Mouse (Mus musculus) neural tube, embryonic 10.5 days (tissue): Measurements from ENCODE around the gene Patz1.

Source experiments
- DNase-seq: peaks from one replicate; pipeline ENCODE4 v3.0.0-alpha.2; 2017; ENCODE audit warnings: low spot score; ENCODE audit errors: extremely low spot score

Gene Patz1

GRCm38 (mm10) chr11:3329891-3330451 is 41.3 kb downstream of the Patz1 start, which contains the start of gene Pik3ip1:
TSS of gene Pik3ip1 (plus strand) at chr11:3330401.
- DNase-seq, result no peak

- DNase-seq, result peak; percentile 63
Observed at GRCm38 (mm10) chr11:3330566-3330965, 41.9 kb downstream of the Patz1 start.

DNA sequence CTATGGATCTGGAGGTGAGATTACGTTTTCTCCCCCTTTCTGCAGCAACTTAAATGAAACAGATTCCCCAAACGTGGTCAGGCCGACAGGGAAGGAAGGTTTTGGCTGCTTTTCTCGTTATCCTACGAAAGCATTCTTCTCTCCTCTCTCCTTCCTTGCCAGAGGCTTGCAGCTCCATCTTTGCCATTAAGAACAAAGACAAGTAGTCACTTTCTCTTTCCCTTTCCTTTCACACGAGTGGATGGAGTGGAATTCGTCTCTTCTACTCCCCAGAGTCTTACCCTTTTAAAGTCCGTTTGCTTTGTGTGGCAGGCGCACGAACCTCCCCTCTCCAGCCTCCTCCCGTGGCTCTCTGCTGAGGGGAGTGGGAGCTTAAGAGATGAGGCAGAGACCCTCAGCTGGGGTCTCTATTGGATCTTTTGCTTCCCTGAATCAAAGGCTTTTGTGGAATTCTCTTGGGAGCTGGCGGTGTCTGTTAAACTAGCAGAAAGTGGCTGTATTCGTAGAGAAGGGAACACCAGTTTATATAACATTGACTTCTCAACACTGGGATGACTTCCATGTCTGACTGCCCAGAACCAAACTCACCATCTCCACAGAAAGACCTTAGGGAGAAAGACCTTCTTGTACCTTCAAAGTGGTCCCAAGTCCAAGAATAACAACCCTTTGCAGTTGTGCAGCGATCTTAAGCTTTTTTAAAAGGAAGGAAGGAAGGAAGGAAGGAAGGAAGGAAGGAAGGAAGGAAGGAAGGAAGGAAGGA is 42.5 kb downstream of the Patz1 start:
- peak; percentile 47 for DNase-seq

GRCm38 (mm10) chr11:3331756-3332642 is 43.3 kb downstream of the Patz1 start:
- peak; percentile 90 for DNase-seq

DNA sequence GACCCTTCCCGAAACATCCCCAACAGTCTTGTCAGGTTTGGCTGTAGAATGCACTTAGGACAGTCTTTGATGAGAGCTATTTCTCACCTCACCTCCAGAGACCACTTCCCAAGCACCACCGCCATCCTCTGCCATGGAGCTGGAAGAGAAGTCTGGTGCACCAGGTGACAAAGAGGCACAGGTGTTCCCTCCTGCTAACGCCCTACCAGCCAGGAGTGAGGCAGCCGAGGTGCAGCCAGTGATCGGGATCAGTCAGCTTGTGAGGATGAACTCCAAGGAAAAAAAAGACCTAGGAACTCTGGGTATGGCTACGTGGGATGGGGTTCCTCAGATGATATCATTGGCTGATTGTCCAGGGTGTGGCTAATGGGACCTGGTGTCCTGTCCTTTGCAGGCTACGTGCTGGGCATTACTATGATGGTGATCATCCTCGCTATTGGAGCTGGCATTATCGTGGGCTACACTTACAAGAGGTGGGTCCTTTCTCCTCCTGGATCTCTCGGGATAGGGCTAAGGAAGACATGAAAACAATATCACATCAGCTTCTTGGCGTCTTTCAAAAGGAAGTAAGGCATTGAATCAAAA is 44.5 kb downstream of the Patz1 start:
- DNase-seq, result no peak

DNA sequence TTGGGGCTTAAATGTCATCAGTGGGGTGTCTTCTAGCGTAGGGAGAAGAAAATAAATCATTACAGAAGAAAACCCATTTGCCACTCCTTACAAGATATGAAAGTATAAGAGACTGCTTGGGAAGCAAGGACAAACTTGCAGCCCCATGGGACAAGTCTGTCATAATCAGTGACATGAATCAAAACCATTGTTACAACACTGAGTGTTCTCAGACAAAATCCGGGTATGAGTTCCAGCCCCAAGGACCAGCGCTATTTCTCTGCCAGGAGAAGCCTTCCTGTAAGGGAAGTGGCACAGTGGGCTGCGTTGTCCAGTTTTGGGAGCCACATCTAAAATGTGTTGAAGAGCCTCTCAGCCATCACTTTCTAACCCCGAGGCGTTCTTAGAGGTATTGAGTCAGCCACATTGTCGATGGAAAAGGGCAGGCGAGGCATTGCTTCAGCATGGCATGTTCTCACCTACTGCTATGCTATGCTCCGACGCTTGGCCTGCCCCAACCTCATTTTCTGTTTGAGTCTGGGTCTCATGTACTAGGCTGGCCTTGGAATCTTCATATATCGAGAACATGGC is 45.6 kb downstream of the Patz1 start:
- DNase-seq, result no peak

GRCm38 (mm10) chr11:3334711-3335316 is 46.1 kb downstream of the Patz1 start:
- DNase-seq, result no peak

DNA sequence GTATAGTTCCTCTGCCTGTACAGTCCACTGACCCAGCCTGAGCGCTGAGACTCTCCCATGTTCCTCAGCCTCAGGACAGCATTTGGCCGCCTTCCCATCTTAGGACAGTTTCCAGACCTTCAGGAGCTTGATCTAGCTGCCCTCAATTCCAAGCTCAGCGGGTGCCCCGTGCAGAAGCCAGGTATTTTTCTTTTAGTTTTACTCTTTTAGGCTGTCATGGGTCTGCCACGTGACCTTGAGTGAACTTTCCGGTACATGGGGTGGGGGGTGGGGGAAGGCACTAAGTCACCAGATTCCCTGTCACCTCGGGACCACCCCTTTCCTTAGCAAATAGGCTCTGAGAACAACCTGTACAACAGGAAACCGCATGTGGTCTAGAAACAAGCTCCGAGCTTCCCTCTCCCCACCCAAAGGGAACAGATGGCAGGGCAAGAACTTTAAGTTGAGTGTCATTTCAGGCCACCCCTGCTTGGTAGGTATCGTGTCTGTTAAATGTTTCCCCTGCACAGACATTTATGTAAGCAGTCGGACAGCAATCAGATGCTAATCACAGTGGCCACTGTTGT is 47.1 kb downstream of the Patz1 start:
- DNase-seq, result no peak

DNA sequence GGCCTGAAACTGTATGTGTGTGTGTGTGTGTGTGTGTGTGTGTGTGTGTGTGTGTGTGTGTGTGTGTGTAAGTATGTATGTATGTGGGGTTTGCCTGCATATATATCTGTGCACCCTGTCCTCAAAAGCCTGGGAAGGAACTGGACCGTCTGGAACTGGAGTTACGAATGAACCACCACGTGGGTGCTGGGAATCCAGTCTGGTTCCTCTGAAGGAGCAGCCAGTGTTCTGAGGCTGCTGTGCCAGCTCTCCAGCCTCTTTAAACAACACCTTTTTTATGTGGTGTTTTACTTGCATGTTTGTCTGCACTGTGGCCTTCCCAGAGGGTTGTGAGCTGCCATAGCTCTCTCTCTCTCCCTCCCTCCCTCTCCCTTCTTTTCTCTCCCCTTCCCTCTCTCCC is 47.9 kb downstream of the Patz1 start:
- DNase-seq, result no peak

DNA sequence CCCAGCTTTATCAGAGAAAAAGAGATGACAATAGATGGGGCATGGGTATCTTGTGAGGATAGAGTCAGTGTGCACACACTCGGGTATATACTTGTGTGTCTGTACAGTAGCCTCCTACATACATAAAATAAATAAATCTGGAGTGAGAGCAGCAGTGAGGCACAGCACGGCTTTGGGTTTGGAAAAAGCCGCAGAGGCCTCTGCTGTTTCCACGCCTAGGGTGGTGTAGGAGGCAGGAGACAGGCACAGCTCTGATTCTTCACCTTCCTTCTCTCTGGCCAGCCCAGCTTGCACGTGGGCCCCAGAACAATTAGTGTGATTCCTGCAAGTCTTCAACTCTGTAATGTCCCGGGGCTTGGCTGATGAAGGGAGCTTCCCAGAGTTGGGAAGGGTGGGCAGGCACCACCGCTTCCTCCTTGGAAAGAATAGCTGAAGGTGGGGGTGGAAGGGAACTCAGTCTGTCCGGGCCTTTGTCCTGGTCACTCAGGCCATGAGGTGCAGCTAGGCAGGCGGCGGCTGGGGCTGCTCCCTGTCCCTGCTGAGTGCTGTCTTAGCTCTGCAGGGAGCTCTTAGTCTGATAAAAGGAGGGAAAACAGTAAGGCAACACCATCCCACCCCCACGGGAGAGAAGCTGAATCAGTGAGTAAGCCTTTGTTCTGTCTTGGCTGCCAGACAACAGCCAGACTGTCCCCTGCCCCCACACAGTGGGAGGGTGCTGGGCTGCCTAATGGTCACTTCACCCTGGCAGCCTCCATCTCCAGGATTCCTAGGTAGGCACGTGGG is 48.7 kb downstream of the Patz1 start:
- DNase-seq, result peak; percentile 58

DNA sequence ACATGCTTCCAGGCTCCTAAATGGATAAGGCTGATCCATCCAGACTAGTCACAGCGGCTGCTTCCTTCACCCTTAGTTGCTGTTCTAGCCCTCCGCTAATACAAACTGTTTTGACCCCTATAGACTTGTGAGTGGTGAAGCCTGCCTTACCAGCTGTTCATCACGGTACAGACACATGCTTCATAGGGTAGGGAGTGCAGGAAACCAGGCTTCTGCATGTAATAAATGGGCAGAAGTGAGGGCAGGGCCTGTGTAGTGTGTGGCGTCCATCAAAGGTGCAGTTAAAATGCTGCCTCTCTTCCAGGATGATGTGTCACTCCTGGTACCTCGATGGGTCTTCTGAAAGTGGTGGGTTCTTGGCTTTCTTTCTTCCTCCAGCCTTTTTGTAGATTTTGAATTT is 49.3 kb downstream of the Patz1 start:
- DNase-seq, result peak; percentile 37

GRCm38 (mm10) chr11:3341476-3341875 is 52.8 kb downstream of the Patz1 start:
- DNase-seq, result no peak

GRCm38 (mm10) chr11:3344916-3345315 is 56.2 kb downstream of the Patz1 start:
- no peak for DNase-seq

- DNase-seq, result no peak
Observed at GRCm38 (mm10) chr11:3346351-3346750, 57.7 kb downstream of the Patz1 start.

DNA sequence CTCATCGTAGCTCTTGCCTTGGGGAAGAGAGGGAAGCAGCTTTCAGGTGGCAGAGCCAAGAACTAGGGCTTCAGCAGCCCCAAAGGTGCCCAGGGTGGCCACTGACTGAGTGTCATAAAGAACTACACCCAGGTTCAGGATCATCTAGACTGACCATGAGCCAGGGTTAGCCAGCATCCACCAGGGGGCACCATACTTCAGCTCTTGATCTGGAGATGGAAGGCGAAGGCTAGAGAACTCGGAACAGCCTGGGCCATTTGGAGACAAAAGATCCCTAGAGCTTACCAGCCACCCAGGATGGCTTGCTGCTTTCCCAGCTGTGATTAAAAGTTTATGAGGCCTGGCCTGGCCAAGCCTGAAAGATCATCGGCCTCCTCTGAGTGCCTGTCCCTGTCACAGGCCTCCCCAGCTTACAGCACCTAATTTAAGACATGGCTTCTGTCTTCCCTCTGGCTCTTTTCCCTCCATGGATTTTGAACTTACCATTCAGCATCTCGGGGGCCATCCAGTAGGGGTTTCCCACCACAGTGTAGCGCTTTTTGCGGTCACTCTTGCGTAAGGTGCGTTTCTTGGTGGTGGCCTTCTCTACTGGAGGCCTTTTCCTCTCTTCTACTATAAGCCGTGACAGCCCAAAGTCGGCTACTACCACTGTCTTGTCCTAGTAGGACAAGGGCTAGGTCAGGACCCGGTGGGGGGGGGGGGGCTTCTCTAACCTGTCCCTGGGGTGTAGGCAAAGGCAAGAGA is 58.6 kb downstream of the Patz1 start:
- DNase-seq, result peak; percentile 87

DNA sequence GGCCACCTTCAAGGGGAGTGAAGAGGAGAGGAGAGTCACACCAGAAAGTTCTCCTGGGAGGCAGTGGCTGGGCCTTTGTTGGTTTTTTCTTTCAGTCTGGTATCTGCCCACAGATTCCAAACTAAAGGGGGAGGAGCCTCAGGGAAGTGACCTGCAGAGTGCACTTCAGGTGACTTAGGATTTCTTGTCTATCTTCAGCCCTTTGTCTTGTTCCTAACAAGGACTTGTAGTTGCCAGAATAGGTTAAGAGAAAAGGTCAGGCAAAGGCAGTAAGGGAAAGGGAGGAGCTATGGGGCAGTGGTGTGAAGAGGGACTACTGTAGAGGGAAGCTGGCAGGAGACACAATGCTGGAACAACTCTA is 59.1 kb downstream of the Patz1 start:
- no peak for DNase-seq

- DNase-seq, result no peak
Observed at GRCm38 (mm10) chr11:3348576-3349342, 60.1 kb downstream of the Patz1 start.

DNA sequence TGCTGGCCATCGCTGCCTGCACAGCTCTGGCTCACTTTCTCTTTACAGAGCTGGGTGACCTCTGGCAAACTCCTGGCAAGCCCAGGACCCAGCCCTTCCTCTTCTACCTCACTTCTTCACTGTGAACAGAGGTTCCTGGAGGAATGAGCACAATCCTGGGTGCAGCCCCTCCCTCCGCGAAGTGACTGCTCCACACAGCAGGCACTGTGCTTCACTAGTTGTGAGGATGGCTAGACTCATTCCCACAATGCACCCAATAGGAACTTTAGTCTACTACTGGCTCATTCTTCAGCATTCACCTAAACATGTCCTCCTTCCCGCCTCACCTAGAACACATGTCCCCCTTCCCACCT is 60.6 kb downstream of the Patz1 start:
- no peak for DNase-seq

DNA sequence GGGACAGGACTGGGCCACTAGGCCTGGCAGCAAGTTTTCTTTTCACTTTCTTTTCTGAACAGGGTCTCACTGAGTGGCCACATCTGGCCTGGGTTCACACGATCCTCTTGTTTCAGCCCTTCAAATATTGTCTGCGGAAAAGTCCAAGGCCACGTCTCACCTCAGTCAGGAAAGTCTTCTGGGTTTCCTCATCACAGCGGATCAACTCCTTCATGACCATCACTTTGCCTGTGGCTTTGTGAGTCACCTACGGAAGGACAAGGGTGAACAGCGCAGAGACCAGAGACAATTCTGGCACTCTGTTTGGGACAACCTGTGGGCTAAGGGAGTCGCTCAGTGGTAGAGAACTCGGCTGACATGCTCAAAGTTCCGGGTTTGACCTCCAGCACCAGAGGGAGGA is 63.5 kb downstream of the Patz1 start:
- DNase-seq, result no peak
